Mouse (Mus musculus): ENCODE measurements around the gene Vps37c.

DNA sequence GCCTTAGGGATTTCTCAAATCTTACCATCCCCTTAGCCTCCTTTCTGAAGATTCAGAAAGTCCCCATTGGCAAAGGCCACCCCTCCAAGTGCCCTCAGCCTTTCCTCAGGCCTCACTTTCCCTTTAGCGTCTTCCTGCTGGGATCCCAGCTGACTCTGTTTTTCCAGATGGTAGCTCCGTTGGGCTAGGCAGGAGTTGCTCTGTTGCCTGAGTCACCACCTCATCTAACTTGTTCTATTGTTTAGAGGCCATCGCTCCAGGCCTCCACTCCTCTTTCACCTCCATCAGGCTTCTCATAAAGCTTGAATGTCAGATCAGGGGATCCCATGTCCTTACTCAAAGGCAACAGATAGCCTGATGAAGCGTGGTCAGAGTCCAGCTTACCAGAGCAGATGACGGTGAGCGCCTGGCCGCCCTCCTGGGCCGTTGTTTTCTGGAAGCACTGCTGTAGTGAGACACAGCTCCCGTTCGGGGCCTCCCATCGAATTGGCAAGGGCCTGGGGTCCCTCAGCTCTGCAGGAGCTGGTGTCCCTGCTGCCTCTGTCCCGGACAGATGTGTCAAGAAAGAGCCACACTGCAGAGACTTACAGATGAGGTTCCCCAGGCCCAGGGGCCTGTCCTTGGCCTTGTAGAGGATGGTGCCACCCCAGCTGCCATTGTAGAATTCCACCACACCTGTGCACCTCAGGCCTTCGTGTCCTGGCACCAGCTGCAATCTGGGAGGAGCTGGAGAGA is 36.3 kb downstream of the Vps37c start:
- TF ChIP-seq POLR2A (IDR thresholded peaks at IDR 0.05; ENCODE audit: insufficient read length, low read depth) (no peak), MYOD1 (IDR thresholded peaks at IDR 0.05; ENCODE audit: control insufficient read depth in 1 of 3, insufficient read length in 2 of 3, low read depth in 2 of 3) (no peak), POLR2AphosphoS2 (IDR thresholded peaks at IDR 0.05; ENCODE audit: insufficient read length, low read depth) (no peak), USF1 (IDR thresholded peaks at IDR 0.05; ENCODE audit: low read depth) (no peak), E2F4 (IDR thresholded peaks at IDR 0.05; ENCODE audit: insufficient read depth) (no peak), MYOG (IDR thresholded peaks at IDR 0.05; ENCODE audit: control insufficient read depth in 1 of 3, insufficient read depth in 1 of 3, insufficient read length in 2 of 3, low read depth in 2 of 3) (no peak), SRF (IDR thresholded peaks at IDR 0.05; ENCODE audit: control insufficient read depth, insufficient read length, low read depth) (no peak), MAX (IDR thresholded peaks at IDR 0.05; ENCODE audit: low read depth) (no peak), CEBPB (IDR thresholded peaks at IDR 0.05; ENCODE audit: insufficient read depth, poor library complexity, severe bottlenecking) (no peak)
